Mouse (Mus musculus) spleen, adult 2 months (tissue): Measurements from ENCODE around the gene Mrpl16. TPM values are rescaled to one million over a fixed set of nuclear protein-coding genes. Genes with fewer than 3 reads are reported as not detected.

ENCODE experiments used
- DNase-seq, 2 experiments: peaks; one replicate each; pipeline versions ENCODE4 v3.0.0 to v3.0.0-alpha.2; 2012 to 2021; ENCODE audit warnings: low spot score in 2 of 2, low read depth in 1 of 2
- H3K27ac ChIP-seq: fragments of 200-500 bp; 2 replicates; pipeline ENCODE4 v1.5.1; 2012; ENCODE audit warnings: low read length, inconsistent platforms; ENCODE audit not compliant: insufficient read depth
- H3K27me3 ChIP-seq: fragments of 200-500 bp; 2 replicates; pipeline ENCODE4 v1.6.1; 2012; ENCODE audit warnings: mild to moderate bottlenecking, moderate library complexity, low read length, inconsistent platforms; ENCODE audit not compliant: control insufficient read depth, insufficient read depth
- H3K36me3 ChIP-seq: fragments of 200-500 bp; 2 replicates; pipeline ENCODE4 v1.6.1; 2012; ENCODE audit warnings: mild to moderate bottlenecking, low read length, inconsistent platforms; ENCODE audit not compliant: control insufficient read depth, insufficient read depth
- H3K4me1 ChIP-seq: fragments of 200-500 bp; 2 replicates; pipeline ENCODE4 v1.6.1; 2011; ENCODE audit warnings: inconsistent platforms; ENCODE audit not compliant: control insufficient read depth, insufficient read depth, insufficient read length
- H3K4me3 ChIP-seq: fragments of 200-500 bp; 2 replicates; pipeline ENCODE4 v1.5.1; 2011; ENCODE audit warnings: mild to moderate bottlenecking, inconsistent platforms; ENCODE audit not compliant: insufficient read depth, insufficient read length; ENCODE audit errors: extremely low read depth
- CTCF ChIP-seq: fragments of 200-500 bp; IDR thresholded peaks from 2 replicates; pipeline ENCODE4 v1.5.1; 2011; ENCODE audit warnings: mild to moderate bottlenecking, inconsistent platforms; ENCODE audit not compliant: insufficient read depth, insufficient read length, insufficient replicate concordance; ENCODE audit errors: extremely low read depth
- POLR2A ChIP-seq: fragments of 200-500 bp; IDR thresholded peaks from 2 replicates; pipeline ENCODE4 v1.6.1; 2011; ENCODE audit warnings: low read depth, low read length, inconsistent platforms
- WGBS: fragments of 180-500 bp; shearing (Covaris S2); methylation state at CpG from one replicate; pipeline ENCODE4 v1.1.7; 2018; 5-methylcytosine and 5-hydroxymethylcytosine counted together
- polyA plus RNA-seq: library from polyadenylated mRNA; depleted of rRNA; stranded (reverse); fragments of >200 nt; gene quantifications from 2 replicates; pipeline ENCODE4 v1.2.3, GENCODE M21; 2012

Gene Mrpl16
- polyA plus RNA-seq, 1 experiment = 5.4 TPM

GRCm38 (mm10) chr19:11810856-11811255, 40.7 kb downstream of the Mrpl16 start:
- Histone ChIP-seq H3K27me3 (no peaks in the 10 kb centered on the region), H3K36me3 (no peaks in the 10 kb centered on the region), H3K4me1 (no peaks in the 10 kb centered on the region; the same call in 1 of the 2 replicates), H3K4me3 (no peak overlapping the region), H3K27ac (no peak overlapping the region)
- 82% methylated on average over 1 of the region's 1 CpGs for WGBS
- TF ChIP-seq CTCF (no peak), POLR2A (no peak)
- DNase-seq = no peak

DNA sequence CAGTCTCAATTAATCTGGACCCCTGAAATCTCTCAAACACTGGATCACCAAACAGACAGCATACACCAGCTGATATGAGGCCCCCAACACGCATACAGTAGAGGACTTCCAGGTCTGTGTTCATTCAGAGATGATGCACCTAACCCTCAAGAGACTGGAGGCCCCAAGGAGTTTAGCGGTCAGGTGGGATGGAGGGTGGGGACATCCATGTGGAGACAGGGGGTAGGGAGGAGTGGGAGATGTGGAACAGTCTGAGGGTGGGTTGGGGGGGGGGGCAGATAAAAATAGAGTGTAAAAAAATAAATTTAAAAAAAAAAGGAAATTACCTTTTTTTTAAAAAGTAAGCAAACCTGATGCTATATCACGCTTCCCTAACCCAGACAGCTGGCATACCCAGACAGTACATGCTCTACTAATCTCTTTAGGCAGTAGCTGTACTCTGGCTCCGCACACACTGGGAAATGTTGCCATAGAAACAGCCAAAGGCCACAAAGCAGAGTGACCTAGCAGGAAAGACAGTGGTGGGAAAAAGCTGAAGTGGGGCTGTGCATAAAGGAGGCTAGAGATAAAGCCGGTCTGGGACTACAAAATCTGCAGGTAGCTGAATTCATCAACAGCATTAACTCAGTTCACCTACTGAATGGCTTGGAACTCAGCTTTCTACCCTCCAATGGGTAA, 41.6 kb downstream of the Mrpl16 start:
- no peak for TF ChIP-seq POLR2A
- no peak for TF ChIP-seq CTCF
- H3K4me3 ChIP-seq = no peak overlapping the region
- no peaks in the 10 kb centered on the region for H3K36me3 ChIP-seq
- no peak for DNase-seq
- WGBS = 38% methylated on average over 5 of the region's 5 CpGs
- no peaks in the 10 kb centered on the region for H3K27me3 ChIP-seq
- no peak overlapping the region for H3K27ac ChIP-seq
- H3K4me1 ChIP-seq = no peaks in the 10 kb centered on the region; the same call in 1 of the 2 replicates

DNA sequence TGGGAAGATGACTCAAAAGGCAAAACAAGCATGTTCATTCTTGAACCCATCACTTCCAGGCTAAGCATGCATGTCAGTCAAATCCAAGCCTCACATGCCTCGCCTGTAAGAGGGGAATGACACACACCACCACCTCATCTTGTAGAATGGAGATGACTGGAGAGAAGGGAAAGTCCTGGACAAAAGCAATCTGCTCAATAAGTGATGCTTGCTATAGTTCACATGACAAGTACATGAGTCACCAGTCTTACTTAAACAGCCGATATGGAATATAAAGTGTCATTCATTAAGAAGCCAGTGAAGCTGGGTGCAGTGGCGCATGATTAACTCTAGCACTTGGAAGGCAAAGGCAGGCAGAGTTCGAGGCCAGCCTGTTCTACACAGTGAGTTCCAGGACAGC, 42.9 kb downstream of the Mrpl16 start:
- Histone ChIP-seq H3K36me3 (no peaks in the 10 kb centered on the region), H3K4me1 (peaks cover under 1% of the 10 kb centered on the region; the same call in 1 of the 2 replicates), H3K27me3 (peaks cover under 1% of the 10 kb centered on the region; the same call in 1 of the 2 replicates), H3K27ac (no peak overlapping the region), H3K4me3 (no peak overlapping the region)
- DNase-seq = no peak
- TF ChIP-seq POLR2A (no peak), CTCF (no peak)
- WGBS = 80% methylated on average over 4 of the region's 4 CpGs

GRCm38 (mm10) chr19:11813649-11814048, 43.5 kb downstream of the Mrpl16 start:
- Histone ChIP-seq H3K4me3 (no peak overlapping the region), H3K36me3 (no peaks in the 10 kb centered on the region), H3K4me1 (peaks cover 5% of the 10 kb centered on the region), H3K27me3 (peaks cover 6% of the 10 kb centered on the region), H3K27ac (0 out of 2 replicates have a peak overlapping the region, but pooled peaks have one; percentile 32)
- WGBS = 63% methylated on average over 8 of the region's 8 CpGs
- no peak for TF ChIP-seq POLR2A
- TF ChIP-seq CTCF = no peak
- DNase-seq = no peak

DNA sequence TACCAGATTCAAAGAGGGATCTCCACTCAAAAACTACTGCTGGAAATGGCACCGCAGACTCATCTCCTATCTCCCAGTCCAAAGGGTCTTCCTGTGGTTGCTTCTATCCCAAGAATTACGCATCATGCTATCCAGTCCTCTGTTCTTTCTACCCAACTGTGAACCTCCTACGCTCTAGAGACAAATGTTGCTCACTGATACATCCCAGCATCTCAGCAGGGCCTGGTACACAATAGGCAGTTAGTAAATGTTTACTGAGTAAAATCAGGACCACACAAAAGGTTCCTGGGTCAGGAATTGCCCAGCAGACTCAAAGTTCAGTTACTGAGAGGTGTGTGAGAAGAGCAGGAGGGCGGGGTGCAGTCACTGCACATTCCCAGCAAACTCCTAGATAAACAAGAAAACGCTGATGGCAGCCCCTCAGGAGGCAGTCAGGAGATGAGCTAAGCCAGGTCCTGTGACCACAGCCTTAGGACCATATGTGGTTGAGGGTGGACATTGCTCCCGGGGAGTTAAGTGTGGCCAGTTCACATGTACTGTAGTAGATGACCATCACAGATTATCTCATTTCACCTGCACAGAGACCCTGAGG, 44.6 kb downstream of the Mrpl16 start:
- 86% methylated on average over 6 of the region's 6 CpGs for whole genome bisulfite sequencing
- no peak overlapping the region for H3K4me3 ChIP-seq
- peaks cover 5% of the 10 kb centered on the region for H3K4me1 ChIP-seq
- H3K36me3 ChIP-seq = no peaks in the 10 kb centered on the region
- H3K27ac ChIP-seq = no peak overlapping the region
- DNase-seq = no peak
- TF ChIP-seq CTCF = no peak
- TF ChIP-seq POLR2A = no peak
- peaks cover 13% of the 10 kb centered on the region for H3K27me3 ChIP-seq

- H3K36me3 ChIP-seq = no peaks in the 10 kb centered on the region
- no peak overlapping the region for H3K4me3 ChIP-seq
- H3K4me1 ChIP-seq = peaks cover 5% of the 10 kb centered on the region
- peaks cover 13% of the 10 kb centered on the region for H3K27me3 ChIP-seq
- 73% methylated on average over 6 of the region's 6 CpGs for WGBS
- no peak for DNase-seq
- TF ChIP-seq CTCF = no peak
- TF ChIP-seq POLR2A = no peak
- no peak overlapping the region for H3K27ac ChIP-seq
These were observed 46.5 kb downstream of the Mrpl16 start for GRCm38 (mm10) chr19:11816706-11817105.

GRCm38 (mm10) chr19:11817586-11817985, 47.4 kb downstream of the Mrpl16 start:
- TF ChIP-seq CTCF = no peak
- TF ChIP-seq POLR2A = no peak
- no peak overlapping the region for H3K4me3 ChIP-seq

More at GRCm38 (mm10) chr19:11817586-11817985, 47.4 kb downstream of the Mrpl16 start:
- Histone ChIP-seq H3K27me3 (peaks cover 13% of the 10 kb centered on the region), H3K27ac (no peak overlapping the region), H3K36me3 (no peaks in the 10 kb centered on the region), H3K4me1 (peaks cover 5% of the 10 kb centered on the region)
- 53% methylated on average over 5 of the region's 5 CpGs for WGBS
- DNase-seq = no peak
